Mouse (Mus musculus) left cerebral cortex, adult 18-20 months (tissue): ENCODE results near the gene Slc26a8. TPM values are rescaled to one million over a fixed set of nuclear protein-coding genes. Genes with fewer than 3 reads are reported as not detected.

Experiments used
- DNase-seq, 2 experiments: peaks; one replicate each; pipeline ENCODE4 v3.0.0; 2021 to 2022; ENCODE audit warnings: low spot score in 2 of 2, mixed read lengths in 1 of 2
- total RNA-seq, 2 experiments: library from RNA; stranded (reverse); gene quantifications; 2 replicates each; pipeline ENCODE4 v1.2.3; 2021

Gene Slc26a8
- total RNA-seq, 2 experiments from 2014 or later: 6.5 to 9.5 TPM

DNA sequence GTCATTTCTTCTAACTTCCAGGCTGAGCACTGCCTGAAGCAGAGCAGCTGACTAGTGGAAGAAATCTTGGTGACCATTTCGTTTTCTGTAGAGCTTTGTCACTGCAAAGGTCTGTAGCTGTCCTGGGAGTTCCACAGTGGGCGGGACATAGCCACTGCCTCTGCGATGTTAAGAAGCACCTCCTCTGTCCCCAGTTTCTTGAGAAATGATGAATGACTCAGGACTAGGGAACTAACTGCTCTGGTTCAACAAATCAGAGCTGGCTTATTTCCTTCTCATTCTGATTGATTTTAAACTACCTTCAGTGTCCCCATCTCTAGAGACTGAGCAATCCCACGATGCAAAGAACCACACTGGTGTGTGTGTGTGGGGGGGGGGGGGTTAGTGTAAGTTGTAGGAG is 45.9 kb downstream of the Slc26a8 start:
- no peak for DNase-seq

GRCm38 (mm10) chr17:28643697-28644096 is 46.3 kb downstream of the Slc26a8 start:
- DNase-seq: no peak

GRCm38 (mm10) chr17:28640113-28640512 is 49.9 kb downstream of the Slc26a8 start:
- DNase-seq: no peak

DNA sequence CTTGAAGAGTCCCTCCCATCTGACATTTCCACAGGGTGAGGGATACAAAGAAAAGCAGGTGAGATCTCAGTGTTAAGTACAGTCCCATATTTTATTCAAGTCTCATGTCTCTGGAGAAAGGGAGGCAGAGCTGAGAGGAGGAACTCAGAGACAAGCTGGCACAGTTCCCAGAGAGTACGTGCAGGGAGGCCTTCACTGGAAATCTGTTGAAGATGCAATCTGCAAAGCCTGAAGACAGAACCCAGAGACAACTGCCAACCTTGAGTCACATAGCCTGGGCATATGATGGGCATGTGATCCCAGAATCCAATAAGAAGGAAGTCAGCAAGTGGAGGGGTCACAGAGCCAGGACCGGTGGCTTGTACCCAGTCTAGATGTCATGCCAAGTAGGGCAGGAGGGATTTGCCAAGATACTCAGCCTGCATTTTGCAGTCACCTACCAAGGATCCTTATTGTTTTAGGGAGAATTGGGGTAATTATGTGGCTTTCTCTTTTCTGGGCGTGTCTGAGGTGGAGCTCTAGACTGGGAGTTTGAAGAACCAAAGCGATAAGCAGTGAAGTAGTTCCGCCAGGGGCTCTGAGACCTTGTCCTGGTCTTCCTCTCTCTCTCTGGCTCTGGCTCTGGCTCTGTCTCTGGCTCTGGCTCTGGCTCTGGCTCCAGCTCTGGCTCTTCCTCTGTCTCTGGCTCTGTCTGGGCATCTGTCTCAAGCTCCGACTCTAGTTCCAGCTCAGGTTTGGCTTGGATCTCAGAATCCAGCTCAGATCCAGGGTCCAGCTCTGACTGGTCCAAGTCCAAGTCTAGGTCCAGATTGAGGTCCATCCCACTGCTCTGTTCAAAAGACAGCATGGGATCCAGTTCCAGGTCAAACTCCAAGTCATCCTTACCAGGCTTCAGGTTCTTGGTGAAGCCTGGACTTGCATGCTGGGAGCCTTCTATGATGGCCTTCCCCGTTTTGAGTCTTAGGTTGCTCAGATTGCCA is 52.0 kb downstream of the Slc26a8 start:
- DNase-seq: peak; percentile 71 to 74

GRCm38 (mm10) chr17:28635842-28636241 is 54.2 kb downstream of the Slc26a8 start:
- DNase-seq: no peak

- DNase-seq: no peak
Measured at GRCm38 (mm10) chr17:28629125-28629524, 60.9 kb downstream of the Slc26a8 start.

GRCm38 (mm10) chr17:28628248-28629124 is 61.5 kb downstream of the Slc26a8 start:
- no peak for DNase-seq

DNA sequence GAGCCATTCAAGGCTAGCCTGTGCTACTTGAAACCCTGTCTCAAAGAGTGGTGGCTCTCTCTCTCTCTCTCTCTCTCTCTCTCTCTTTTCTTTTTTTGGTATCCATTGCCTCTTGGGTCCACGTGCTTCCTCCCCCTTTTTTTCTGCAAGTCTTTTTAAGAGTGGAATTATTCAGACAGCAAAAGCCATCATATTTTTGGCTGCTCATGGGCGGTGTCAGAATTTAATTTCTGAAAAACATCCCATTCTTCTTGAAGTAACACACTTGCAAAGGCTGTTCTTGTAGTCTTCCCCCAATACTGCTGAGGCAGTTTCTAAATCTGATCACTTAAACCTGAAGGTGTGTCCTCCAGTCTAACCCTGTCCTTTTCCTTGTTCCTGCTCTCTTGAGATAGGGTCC is 63.1 kb downstream of the Slc26a8 start:
- peak; percentile 39 to 58 for DNase-seq

DNA sequence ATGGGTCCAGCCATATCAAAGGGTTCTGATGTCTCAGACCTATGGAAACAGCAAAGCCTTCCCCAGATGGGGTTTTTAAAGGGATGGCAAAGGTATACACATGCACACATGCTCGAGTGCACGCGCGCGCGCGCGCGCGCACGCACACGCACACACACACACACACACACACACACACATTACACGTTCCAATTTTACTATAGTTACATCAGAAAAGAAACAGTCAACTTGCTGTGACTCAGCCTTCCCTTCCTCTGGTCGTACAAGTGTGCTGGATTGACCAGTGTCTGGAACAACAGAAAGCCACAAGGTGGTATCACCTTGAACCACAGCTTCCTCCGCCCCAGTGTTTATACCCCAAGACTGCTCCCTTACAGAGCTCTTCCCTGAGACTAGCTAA is 64.7 kb downstream of the Slc26a8 start:
- DNase-seq: no peak

DNA sequence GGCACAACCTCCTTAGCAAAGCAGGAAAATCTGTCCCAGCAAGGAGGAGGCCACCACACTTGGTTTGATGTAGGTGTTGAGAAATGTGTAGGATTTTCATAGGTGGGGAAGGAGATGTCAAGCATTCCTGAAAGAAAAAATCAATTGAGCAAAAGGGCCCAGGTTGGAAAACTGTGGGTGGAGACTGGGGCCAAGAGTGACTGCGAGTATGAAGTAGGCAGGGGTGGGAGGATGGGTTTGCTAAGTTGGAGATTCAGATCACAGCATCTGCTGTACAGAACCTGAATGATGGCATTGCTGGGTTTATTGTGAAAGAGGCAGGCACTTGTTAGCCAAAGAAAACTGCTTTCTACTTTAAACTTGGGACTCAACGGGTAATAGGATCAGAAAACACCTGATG is 65.2 kb downstream of the Slc26a8 start:
- peak; percentile 27 to 32 for DNase-seq

GRCm38 (mm10) chr17:28622300-28622759 is 67.7 kb downstream of the Slc26a8 start, which contains the start of gene Srpk1:
TSS of gene Srpk1 (minus strand) at chr17:28622709.
- peak; percentile 87 to 94 for DNase-seq

- DNase-seq: peak; percentile 30 to 56
Measured at GRCm38 (mm10) chr17:28621381-28622299, 68.4 kb downstream of the Slc26a8 start.

DNA sequence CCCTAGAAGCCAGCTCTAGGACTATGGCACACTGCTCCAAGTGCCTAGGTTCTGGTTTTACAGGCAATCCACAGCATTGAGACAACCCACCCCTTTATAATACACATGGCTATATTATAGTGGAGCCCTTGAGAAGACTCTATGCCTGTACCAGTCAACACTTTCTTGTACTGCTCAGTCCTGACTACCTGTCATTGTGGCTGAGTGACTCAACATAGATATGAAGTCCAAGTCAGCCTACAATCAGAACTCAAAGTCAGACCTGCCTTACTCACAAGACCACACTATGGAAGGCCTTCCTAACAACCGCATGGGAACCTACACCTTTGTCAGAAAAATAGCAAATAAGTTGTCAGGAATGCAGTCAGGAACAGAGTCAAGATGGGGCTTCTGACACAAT is 71.3 kb downstream of the Slc26a8 start:
- no peak for DNase-seq

DNA sequence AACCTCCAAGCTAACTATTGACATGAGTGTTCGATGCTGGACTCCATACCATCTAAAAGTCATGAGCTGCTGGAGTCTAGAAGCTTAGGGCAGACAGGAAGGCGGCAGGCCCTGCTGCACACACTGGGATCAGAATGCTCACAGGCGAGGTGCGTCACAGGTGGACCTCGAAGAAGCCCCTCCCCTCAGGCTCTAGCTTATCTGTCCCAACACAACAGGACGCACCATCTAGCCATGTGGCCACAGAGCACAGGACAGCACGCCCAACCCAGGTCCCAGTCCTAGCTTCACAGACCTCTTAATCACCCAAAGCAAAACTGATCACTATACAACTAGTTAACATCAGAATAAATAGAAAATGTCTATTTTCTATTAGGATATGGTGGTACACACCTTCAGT is 71.9 kb downstream of the Slc26a8 start:
- DNase-seq: no peak

- no peak for DNase-seq
Measured at GRCm38 (mm10) chr17:28617636-28618035, 72.4 kb downstream of the Slc26a8 start.

DNA sequence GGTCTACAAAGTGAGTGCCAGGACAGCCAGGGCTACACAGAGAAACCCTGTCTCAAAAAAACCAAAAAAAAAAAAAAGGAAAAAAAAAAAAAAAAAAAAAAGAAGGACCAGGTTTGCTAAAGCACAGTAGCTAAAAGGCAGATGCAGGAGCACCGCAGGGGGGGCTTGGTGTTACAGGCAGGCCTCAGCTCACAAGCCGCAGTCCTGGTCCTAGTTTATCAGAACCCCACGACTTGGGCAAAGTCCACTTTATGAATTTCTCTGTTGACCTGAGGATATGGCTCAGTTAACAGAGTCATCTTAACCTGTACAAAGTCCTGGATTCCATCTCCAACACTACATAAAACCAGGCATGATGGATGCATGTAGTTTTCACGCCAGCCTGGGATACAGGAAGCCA is 74.7 kb downstream of the Slc26a8 start:
- no peak for DNase-seq

DNA sequence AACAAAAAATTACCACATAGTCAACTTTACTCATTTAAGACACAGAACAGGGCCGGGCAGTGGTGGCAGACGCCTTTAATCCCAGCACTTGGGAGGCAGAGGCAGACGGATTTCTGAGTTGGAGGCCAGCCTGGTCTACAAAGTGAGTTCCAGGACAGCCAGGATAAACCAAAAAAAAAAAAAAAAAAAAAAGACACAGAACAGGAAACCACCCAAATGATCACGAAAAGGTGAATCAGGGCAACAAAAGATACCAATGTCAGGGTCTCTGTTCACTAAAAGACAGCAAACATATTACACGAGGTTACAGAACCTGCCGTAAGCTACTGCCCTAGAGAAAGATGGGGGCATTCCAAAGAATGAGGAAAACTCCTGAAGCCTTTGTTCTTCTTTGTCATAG is 76.9 kb downstream of the Slc26a8 start:
- no peak for DNase-seq

GRCm38 (mm10) chr17:28612603-28613002 is 77.4 kb downstream of the Slc26a8 start:
- no peak for DNase-seq

DNA sequence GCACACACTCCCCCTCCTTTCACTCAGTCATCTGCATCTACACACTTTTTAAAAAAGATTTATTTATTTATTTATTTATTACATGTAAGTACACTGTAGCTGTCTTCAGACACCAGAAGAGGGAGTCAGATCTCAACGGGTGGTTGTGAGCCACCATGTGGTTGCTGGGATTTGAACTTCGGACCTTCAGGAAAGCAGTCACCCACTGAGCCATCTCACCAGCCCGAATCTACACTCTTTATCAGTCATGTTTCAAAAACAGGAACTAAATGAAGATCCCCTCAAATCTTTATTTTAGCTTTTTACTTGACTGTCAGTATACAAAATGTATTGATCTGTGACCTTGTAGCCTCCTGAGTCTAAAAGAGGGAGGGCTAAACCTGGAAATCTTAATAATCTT is 80.5 kb downstream of the Slc26a8 start:
- no peak for DNase-seq

DNA sequence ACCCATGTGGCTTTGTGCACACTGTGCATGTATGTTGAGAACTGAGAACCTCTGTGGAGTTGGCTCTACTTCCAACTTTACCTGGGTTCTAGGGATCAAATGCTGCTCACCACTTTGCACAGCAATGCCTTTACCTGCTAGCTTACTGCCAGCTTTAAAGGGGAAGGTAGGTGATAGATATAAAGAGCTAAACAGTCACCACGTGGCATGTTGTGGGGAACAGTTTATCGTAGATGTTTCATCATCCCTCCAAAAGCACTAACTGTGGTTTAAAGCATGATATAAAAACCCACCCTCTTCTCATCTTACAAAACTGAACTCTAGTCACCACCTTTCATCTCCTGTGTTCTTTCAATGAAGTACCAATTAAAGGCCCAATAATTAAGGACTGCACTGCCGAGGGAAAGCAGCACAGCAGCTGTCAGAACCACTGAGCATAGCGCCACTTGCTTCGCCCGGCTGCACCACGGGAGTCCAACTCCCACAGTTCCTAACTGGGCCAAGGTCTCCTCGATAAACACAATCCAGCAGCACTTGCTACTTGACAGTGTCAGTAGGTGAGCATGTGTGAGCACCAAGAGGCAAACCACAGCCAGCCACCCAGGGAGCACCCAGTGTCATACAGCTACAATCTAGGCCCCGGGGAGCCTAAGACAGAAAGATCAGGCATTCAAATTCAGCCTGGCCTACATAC is 88.3 kb downstream of the Slc26a8 start:
- no peak for DNase-seq
